Mouse (Mus musculus): ENCODE measurements at regions not wholly inside any gene's neighbourhood (a gene's known extent, or its start where the extent isn't known, plus 50 kb on each side); places are given as distances from the start of the nearest gene placed in this dataset.
"Not testable (repeated sequence)": the region's sequence is repeated elsewhere in the genome, so short reads cannot be mapped to it uniquely, and the experiment has no call there.

DNA sequence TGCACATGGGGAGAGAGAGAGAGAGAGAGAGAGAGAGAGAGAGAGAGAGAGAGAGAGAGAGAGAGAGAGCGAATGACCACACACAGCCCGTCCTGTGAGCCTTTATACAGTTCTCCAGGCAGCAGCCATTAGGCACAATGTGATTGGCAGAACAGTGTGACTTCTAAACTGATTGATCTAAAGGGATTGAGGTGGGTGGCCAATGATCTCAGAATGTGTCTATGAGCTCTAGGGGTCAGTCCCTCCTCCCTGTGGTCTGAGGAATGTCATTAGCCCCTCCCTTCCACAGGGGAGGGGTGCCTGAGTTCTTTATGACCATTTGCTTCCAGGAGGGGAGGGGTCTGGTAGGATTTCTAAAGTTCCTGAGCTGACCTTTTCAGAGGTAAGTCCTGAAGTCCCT is 62.1 kb downstream of the Duxbl3 start:
- not testable (repeated sequence) for DNase-seq

DNA sequence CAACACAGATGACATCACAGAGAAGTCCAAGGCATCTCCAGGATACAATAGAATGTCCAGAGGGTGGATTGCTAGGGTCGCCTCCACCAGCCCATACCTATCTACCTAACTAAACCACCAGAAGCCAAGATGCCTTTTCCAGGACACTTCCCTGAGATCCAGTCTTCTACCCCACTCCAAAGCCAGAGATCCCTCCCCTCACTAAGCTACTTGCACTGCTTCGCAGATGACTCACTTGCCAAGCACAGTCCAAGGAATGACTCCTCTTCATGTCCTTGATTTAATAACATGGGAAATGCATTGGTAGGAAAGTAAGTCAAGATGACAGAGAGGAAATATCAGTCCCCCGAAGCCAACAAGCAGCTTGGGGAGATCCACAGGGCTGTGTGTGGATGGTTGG is 63.0 kb downstream of the Duxbl3 start:
- no peak for DNase-seq

DNA sequence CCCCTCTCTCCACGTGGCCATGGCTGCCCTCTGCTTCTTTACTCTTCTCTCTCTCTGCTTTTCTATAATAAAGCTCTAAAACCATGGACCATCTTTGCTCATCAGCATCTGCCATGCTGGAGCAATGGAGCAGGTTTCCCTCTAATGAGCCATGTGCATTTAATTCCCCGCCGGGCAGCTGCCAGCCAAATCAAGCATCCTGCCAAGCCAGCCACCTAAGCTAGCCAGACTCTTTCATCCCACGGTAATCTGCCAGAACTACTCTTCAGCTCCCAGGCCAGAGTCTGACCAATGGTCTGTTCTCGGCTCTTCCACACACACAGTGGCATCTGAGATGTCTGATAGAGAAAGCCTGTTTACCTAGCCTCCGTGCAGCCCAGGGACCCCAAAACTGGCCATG is 70.8 kb downstream of the Duxbl3 start:
- DNase-seq, result no peak

DNA sequence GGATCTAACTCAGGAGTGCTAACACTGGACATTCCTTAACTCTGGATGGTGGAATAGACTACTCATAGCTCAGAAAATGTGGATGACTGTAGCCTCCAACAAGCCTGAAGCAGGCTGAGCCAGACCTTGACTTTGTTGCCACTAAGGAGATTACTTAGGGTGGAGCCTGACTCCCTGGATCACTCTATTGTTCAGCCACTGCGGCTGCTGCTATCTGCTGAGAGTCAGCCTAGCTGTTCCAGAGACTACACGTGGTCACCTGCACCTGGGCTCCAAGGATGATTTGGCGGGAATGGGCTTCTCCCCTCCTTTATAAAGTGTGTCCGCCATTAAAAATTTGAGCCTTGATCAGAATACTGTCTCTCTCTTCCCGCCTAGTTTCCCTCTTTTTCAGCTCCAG is 83.3 kb downstream of the Duxbl3 start:
- no peak for DNase-seq

DNA sequence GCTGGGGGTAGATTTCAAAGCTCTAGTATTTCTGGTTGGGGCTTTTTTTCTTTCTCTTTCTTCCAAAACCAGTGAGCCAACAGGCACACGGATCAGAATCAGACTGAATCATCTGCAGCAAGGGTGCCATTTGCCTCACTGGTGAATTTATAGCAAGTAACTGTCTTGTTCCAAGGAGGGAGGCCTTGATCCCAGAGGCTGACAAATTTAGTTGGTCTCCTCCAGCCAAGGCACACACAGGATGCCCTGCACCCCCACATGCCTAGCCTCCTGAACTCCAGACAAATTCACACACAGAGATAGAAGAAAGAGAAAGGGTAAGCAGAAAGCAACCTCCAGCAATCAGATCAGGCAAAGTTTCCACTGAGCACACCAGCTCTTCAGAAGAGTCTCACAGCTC is 87.5 kb downstream of the Duxbl3 start:
- DNase-seq, result no peak

DNA sequence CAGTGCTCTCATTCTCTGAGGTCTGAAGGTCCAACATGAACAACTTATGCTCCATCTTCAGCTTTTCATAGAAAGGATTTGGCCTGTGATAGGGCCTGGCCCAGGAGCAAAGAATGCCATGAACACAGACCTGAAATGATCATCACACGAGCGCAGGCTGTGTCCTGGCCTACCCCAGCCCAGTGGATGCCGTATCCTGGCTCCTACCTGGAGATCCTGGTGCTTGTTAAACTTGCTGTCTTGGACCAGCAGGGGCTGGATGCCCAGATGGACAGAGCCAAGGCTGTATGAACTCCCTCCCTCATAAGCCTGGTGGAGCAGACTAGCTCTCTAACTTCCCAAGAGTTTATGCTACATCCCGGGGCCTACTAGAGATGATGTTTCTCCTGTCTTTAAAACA is 89.5 kb downstream of the Duxbl3 start:
- no peak for DNase-seq

DNA sequence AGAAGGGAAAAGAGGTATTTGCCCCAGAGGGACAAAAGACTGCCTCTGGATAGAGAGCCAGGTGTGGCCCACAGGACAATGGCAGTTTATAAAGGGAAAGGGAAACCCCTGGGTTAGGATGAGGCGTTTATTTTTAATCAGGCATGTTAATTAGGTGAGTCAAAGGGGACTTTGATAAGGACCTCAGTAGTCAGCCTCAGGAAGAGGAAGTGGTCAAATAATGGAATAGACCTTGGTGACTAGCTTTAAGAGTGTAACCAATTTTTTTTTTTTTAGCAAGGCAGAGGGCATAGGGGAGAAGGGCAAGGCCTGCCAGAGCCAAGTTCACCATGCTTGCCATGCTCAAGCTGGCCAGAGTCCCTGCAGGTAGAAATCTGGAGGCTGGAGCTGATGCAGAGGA is 95.2 kb downstream of the Duxbl3 start:
- no peak for DNase-seq

DNA sequence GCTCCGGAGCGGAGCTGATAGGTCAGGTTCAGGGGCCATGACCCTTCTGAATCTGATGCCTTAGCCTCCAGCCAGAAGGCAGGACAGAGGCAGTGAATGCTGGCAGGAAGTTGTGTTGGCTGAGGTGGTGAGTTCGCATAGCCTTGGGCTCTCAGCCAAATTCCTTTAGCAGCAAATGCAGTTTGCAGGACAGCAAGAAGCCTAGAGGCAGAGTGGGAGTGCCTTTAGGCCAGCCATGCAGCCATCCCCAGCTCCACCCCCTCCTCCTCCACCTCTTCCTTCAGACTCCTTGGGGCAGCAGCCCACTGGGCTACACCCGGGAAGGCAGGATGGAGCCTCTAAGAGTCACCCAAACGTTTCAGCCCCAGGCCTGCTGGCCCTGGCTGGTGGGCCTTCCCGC is 99.5 kb downstream of the Duxbl3 start:
- DNase-seq, result peak; percentile 17

DNA sequence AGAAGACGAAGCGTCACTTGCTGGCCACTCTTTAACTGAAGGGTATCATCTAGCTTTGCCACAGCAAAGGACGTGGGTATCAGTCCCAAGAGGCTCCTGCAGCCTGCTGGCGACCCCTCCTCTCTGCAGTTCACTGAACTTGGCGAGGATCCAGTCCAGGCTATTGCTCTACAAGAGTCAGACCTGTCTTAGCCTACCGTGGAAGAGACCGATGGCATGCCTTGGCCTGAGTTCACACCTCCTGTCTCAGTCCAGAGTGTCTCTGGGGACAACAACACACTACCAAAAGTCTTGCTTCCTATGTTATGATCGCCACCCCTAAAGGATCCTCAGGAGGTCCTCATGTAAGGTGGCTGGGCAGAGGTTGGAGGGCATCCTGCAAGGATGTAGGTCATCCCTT is 100.2 kb downstream of the Duxbl3 start:
- no peak for DNase-seq

DNA sequence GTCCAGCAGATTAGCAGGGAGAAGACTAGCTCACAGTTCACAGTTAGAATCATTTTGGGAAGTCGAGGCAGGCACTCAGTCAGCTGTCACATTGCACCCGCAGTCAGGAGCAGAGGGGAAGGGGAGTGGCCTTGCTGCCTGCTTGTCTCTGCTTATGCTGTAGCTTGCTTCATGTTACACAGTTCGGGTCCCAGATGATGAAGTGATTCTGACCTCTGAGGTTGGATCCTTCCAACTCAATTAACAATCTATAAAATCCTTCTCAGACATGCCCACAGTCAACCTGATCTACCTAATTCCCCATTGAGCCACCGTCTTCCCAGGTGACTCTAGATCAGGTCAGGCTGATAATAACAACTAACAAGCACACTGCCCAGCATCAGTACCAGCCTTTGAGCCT is 102.3 kb downstream of the Duxbl3 start:
- DNase-seq, result no peak

DNA sequence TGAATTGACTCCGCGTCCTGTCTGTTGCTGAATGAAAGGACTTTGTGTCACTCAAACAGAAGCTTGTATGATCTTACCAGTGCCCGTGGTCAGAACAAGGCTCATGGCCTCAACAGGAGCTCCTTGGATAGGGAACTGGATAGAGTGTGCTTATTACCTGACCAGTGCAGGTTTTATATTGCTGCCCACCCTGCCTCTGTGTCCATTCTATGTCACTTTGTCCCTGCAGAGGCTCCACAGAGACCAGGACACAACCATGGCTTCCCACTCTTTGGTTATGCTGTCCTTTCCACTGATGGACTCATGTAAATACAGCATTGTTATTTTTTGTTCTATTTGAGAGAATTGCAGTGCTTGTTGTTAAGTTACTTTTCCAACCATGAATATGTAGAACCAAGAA is 103.4 kb downstream of the Duxbl3 start:
- DNase-seq, result no peak
